Mouse (Mus musculus) CD4-positive, CD25-positive, alpha-beta regulatory T cell, adult 2 months (primary cell): ENCODE results near the gene Rprd2.
"Not testable (repeated sequence)": the region's sequence is repeated elsewhere in the genome, so short reads cannot be mapped to it uniquely, and the experiment has no call there.

Experiments used
- DNase-seq: peaks from one replicate; pipeline ENCODE4 v3.0.0-alpha.2; 2012; ENCODE audit warnings: low read depth, low spot score

Rprd2 gene

DNA sequence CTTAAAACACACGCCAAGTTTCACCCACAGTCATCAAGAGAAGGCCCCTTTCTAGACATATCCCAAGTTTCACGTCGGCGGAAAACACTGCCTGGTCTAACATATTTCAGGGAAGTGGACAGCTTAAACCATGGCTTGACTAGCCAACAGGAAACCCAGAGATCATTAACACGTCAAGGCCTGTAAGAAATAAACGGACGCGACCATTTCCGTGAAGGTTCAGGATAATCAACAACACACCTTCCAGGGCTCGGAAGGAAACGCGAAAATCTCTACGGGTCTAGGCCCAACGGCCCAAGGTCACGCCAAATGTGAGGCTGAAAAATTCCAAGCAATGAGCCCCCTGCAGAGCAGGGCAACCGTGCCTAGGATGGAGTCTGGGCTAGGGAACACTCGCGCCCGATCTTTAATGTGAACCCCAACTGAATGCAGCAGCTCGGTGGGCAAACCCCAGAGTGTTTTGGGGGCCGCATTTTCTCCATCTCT, 594 bp downstream of the Rprd2 start:
- DNase-seq: peak; percentile 53

DNA sequence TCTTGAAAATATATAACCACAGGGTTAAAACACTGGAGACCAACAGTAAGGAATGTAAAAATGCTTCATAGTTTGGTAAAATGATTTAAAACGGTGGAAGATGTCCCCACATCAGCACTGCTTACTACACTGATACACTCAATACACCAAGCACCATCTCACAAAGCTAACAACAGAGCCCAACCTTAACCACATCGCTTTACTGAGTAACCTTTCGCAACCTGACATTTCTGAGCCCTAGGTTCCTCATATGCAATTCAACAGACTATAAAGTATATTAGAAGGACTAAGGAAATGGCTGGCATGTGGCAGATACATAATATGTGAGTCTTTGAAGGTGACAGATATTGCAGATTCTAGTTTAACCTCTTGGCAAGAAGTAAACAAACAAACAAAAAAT, 2.0 kb downstream of the Rprd2 start:
- DNase-seq: peak; percentile 20

DNA sequence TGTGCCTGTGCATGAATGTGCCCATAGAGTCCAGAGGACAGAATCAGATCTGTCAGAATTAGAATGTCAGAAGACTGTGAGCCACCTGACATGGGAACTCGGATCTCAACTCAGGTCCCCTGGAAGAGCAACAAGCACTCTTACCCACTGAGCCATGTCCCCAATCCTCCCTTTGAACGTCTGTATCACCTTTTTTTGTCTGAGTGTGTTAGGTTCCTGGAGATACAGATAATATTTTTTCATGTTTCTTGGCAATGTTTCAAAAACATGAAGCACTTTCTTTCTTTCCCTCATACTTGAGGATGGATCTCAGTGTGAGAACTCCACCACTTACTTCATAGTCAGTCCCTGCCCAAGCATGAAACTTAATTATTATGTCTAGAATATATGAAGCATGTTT, 10.3 kb downstream of the Rprd2 start:
- no peak for DNase-seq

DNA sequence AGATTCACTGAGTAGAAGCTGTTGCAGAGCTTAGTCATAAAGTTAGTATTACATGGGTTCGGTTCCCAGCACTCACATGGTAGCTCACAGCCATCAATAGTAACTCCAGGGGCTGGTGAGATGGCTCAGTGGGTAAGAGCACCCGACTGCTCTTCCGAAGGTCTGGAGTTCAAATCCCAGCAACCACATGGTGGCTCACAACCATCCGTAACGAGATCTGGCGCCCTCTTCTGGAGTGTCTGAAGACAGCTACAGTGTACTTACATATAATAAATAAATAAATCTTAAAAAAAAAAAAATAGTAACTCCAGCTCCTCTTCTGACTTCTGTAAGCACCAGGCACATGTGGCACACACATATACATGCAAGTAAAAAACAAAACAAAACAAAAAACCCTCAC, 11.0 kb downstream of the Rprd2 start:
- DNase-seq: not testable (repeated sequence)

DNA sequence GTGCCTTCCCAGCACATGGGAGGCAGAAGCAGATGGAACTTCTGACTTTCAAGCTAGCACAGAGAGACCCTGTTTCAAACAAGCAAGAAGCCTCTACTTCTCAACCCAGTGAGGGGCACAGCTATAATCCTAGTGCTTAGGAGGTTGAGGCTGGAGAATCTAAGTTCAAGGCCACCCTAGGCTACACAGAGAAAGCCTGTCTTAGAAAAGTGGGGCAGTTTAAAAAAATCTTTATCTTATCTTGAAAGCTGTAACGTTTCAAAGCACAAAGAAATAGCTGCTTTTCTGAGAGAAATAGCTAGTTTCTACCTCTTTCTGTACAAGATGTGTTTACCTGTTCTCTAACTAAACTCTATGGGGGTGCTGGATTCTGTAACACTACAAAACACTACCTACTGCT, 12.0 kb downstream of the Rprd2 start:
- DNase-seq: no peak

DNA sequence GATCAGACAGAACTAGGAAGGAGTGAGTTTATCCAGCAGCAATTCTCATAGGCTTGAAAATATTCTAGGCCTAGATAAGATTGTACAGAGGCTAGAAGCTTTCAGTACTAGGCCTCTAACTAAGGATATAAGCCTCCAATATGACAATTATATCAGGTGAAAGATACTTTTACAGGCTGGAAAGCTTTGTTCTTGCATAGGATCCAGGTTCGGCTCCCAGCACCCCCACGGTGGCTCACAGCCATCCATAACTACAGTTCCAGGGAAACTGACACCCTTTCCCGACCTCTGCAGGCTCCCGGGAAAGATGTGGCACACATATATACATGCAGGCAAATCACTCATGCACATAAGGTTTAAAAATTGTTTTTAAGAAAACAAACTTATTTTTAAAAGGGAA, 14.8 kb downstream of the Rprd2 start:
- no peak for DNase-seq

DNA sequence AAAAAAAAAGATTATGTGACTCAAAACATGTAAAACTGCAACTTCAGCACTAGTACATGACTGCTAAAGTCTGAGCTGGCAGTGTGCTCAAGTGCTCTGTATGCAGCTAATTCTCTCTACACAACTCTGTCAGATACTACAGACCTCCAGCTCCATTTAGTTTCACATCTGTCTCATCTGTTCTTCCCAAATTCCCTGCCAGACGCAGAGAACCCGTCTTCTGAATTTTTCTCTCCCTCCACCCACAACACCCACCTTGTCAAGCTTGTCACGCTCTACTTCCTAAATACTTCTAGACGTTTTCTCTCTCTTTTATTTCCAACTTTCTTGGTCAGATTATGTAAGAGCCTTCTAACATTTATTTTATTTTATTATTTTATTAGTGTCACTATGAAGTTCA, 19.9 kb downstream of the Rprd2 start:
- DNase-seq: no peak

DNA sequence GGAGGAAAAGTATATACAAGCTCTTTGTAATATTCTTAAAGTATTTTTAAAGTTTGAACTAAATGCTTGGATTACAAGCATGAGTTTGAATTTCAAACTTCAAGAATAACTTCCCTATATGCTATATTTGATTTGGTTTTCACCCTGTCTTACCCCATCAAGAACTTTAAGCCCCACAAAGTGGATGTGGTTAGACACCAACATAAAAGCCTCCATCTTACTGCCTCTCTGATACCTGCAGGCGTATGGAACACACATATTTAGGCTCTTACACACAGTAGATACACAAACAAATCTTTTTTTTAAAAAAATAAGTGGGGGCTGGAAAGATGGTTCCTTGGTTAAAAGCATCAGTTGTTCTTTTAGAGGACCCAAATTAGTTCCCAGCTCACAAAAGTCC, 24.4 kb downstream of the Rprd2 start:
- peak; percentile 27 for DNase-seq

DNA sequence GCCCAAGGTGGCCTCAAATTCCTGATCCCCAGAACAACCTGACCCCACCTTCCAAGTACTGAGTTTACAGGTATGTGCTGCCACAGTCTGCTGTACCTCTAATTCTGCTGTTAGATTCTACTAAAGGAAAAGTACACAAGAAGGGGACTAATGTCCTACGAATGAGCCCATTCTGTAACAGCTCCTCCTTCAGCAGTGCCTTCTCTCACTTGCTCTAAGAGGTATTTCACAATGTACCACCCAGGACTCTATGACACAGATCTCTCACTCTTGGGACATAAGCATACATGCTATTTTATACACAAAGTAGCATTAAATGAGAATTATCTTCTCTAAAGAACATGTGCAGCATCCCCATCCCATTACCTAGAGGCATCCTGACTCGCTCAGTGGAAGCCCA, 25.0 kb downstream of the Rprd2 start:
- DNase-seq: no peak

DNA sequence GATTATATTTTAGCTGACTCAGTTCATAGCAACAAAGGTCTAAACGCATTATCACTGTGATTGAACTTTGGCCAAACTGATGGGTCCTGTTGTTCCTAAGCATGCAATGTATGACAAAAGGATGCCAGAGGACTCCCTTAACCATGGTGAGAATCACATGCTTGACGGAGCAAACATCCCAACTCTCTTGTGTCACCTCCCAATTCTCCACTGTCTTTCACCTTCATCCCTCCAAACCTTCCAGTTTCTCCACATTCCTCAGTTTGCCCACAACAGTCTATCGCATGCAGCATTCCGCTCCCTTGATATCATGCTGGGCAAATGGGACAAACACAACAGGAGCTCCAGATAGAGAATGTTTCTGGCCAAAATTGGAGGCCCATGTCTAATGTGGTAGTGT, 33.2 kb downstream of the Rprd2 start:
- no peak for DNase-seq

DNA sequence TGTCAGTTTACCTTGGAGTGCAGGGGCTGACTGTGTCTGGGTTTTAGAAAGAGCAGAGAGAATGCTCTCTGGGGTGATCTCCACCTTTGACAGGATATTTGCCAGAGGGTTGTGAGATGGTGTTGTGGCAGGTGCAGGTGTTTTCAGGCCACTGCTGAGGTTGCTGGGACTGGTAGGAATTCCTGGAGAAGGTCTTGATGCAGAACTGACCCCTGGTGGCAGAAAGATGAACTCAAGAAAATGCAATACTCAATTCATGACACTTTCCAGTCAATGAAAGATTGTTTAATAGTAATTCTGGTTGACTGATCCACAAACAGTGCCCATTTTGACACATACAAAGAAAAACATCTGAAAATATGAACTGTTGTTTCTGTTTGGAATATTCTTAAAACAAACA, 46.7 kb downstream of the Rprd2 start:
- peak; percentile 72 for DNase-seq

DNA sequence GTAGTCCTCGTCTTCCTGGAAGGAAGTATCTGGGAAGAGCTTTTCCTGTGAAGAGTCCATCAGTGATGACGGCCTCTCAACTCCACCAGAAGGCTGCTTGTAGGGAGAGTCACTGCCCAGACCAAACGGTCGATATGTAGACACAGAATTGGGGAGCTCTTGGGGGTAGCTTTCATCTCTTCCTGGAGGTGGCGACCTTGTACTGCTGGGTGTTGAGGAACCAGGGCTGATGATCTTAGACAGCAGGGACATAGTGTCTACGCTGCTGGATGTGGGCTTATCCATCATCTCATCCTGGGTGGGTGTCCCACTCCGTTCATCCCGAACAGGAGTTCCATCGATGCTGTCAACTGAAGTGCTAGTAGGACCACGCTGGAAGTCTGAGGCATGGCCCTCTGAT, 53.1 kb downstream of the Rprd2 start:
- peak; percentile 27 for DNase-seq

DNA sequence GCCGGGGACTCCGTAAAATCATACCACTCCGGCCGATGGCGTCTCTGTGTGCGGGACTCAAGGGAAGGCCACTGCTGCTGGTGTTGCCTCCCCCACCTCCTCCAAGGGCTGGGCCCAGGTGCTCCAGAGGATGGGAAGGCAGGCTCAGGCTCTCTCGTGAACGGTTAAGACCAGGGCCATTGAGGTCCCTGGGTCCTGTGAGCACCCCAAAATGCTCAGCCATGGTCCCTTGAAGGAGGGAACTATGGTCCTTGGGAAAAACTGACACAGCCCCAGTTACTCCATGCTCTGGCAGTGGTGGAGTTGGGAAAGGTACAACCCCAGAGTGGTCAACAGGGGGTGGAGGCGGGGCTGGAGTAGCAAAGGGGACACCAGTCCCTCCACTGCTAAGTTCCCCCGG, 54.9 kb downstream of the Rprd2 start:
- no peak for DNase-seq

DNA sequence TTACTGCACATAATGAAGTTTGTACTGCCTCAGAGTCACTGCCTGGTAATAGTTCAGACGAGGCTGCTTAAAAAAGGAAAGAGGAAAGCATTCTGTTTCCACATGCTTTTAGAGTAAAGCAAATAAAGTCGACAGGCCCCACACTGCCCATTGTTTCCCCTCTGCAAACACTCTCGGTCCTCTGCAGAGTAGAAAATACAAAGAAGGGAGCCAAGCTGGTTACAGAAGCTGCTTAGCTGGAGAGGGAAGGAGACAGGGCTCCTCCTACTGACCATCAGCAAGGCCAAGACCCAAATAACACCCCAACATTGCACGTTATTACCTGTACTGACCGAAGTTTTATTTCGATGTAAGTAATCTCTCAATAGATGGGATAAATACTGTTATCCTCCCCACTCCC, 55.7 kb downstream of the Rprd2 start:
- DNase-seq: no peak

DNA sequence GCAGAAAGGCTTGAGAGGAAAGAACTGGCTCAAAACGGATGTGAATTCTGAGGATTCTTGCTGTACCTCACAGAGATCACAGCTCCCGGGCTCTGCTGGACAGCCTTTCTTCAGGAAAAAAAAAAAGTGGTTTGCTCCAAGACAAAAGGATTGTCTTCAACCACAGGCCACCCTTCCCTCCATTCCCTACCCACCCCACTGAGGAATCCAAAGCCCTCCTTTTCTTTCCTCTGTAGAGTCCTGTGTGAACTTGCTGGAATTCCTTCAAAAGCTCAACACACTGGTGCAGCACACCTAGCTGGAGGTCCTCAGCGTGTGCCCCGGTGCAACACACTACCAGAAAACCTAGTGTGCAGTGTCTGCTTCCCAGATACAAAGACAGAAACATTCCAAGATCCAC, 56.9 kb downstream of the Rprd2 start:
- DNase-seq: no peak

DNA sequence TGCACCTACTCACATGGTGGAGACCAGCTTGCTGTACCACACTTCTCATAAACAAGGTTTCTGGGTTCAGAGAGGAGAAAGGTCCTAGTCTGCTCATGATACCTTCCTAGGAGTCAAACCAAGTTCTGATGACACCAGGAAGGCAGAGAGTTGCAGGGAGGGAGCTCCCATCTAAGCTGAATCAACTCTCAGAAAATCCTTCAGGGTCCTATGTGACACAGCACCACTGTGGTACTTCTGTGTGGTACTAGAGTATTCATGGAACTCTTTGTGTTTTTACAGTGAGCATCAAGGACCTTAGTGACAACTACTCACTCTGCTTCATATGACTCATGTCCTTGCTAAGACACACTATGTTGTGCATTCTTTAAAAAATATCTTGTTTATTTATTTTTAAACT, 58.0 kb downstream of the Rprd2 start:
- DNase-seq: no peak

DNA sequence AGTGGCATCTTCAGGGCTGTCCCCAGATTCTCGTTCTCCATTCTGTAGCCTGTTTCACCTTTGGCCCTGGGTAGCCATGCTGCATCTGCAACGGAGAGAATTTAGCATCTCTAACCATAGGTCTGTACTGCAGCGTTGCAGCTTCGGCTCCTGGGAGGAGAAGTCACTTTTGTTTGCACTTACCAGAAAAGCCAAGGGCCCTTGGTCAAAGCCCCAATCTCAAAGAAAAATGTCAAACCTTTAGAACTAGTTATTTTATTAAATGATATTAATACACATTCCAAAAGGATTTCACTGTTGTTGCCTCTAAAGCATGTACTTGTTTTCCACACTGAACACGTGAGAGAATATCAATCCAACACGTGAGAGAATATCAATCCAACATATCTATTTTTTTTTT, 58.6 kb downstream of the Rprd2 start, which contains the start of gene Tars2:
Tars2 (minus strand) TSS at position 101 of the 400 bp plus-strand sequence.
- DNase-seq: no peak

DNA sequence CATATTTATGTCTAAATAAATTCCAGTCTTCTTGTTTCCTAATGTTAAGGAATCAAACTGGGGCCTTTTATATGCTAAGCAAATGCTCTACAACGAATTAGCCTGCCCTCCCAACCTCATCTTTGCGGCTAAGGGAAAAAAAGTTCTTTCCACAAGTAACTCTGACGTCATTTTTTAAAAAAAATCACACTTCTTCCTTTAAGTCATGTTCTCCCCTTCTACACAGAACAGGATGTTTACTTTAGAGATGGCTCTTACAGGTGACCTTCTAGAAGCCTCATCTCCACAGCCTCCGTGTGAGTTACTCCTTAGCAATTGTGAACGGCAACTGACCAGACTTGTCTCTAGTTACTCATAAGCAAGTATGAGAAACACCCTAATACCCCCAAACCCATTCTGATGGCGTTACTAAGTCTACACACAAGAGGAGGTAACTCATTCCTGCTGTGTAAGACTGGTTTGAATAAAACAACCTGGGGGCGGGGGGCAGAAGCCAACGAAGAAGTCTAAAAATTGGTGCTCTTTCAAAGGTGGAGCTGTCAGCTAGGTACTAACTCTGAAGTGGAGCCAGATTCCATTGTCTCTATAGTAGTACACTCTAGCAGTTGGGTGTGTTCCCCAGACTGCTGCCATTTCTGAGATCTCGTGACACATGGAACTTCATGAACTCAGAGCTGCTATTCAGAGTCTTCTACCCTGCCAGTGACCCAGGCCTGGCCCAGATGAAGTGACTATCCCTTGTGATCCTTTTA, 60.0 kb downstream of the Rprd2 start:
- peak; percentile 80 for DNase-seq

DNA sequence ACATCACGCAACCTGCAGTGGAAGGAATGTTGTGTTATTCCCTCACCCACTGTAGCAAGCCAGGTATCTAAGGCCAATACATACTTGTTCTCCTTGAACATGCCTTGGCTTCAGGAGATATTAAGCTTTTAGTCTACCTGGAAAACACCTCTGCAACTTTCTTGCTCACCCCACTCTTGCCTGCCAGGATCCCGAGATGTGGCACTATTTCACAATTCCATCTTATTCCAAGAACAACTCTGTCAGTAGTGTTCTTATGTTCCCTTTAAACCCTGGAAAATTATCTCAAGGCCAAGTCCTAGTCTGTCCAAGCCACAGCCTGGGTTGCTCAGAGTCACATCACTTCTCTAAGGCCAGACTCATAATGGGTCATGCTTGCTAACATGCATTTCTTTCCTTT, 61.9 kb downstream of the Rprd2 start:
- no peak for DNase-seq

DNA sequence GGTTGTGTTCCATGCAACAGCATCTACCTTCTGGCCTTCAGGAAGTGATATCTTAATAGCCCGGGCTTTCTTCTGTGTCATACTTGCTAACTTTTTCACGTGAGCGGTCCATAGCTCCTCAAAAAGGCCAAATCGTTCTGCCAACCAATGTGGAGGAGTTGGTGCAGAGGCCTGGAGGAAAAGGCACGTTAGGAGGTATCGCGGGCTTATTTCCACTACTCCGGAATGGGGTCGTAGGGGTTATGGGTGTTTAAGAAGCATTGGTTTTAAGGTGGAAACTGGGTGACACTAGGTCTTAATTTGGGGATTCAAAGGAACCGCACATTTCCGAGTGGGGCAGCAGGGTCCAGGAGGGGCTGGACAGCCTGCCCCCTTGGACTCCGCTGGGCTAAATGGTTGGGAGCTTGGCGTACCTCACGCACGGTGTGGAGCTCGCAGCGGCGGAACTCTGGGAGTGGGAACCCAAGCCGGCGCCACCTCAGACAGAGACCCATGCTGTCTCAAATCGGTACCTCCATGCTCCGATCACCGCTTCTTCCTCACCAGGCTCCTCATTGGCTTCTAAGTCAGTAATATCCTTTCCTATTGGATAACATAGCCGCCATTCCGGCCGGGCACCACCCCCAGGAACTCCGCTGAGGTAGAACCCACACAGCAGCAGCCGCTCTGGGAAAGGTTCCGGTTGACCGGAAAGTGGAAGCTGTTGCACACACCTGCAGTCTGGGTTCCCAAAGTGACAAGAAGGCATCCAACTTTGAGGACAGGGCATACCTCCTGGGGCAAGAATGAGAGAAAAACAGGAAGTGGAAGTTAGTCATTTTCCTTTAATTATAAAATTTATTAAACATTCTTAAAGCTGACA, 64.1 kb downstream of the Rprd2 start:
- peak; percentile 92 for DNase-seq

DNA sequence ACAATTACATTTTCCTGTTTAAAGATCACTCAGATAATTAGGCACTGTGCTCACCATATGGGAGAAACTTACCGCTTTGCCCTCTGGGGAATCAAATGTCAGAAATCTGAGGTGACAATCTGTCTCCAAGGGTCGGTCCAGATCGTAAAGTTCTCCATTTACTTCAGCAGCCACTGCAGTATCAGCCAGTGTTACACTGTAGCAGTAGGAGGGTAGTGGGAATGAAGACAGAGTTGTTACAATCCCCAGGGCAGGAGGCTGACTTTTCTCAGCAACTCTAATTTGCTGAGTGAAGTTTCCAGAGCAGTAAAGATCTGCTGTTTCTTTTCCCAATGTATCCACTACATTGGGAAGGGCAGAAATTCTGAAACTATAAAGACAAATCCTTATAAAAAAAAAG, 65.7 kb downstream of the Rprd2 start:
- DNase-seq: no peak

DNA sequence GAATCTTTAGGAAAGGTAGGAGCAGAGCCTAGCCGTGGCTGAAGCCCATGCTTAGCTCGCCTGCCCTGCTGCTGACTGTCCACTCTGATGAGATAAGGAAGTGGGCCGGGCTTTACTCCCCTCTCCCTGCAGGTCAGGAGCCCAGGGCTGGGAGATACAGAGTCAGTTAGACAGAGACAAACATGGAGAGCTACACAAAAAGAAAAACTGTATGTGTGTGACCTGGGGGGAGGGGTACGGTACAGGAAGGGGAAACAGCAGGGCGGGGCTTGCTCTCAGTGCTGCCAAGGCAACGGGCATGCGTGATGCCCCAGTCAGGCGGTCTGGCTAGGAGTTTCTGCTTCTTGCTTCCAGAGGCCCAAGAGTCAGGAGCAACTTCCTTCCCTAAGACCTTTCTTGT, 78.3 kb downstream of the Rprd2 start:
- DNase-seq: peak; percentile 79
